ENCODE assay signal across 10 mouse cellular contexts in genomic region chr15:83088495-83089428, GRCm38 (mm10). TPM values are rescaled to one million over a fixed set of nuclear protein-coding genes. Genes with fewer than 3 reads are reported as not detected.
A peak's percentile ranks its signal among the peaks of the same experiment; 100 is the strongest.
DNase-seq lines count a peak whose midpoint lies in the region; ATAC-seq lines count a peak whose summit lies in the region.
"Had no signal": no experiment of that assay in that cellular context is flagged by ENCODE, and none has a peak within 500 bp of the region (broad histone marks: within the 10 kb centered on the region; RNA-seq: fewer than 3 reads in every experiment).

No protein-coding gene starts in this region.

- no peaks in the 10 kb centered on the region for H3K36me3 ChIP-seq in kidney, embryonic 16.5 days (ENCODE audit: insufficient read depth, low read length)
- no peaks in the 10 kb centered on the region for H3K36me3 ChIP-seq in hindbrain, embryonic 16.5 days (ENCODE audit: control insufficient read depth, insufficient read depth, low read length)

- 6% methylated on average over 27 of the region's 27 CpGs for WGBS in kidney, embryonic 16.5 days
- WGBS in hindbrain, embryonic 16.5 days, result 9% methylated on average over 24 of the region's 27 CpGs

- peak overlapping the region; percentile 5; the same call in 1 of the 2 replicates for H3K4me3 ChIP-seq in kidney, embryonic 16.5 days (ENCODE audit: low read length)
- H3K4me3 ChIP-seq in hindbrain, embryonic 16.5 days (ENCODE audit: low read length), result no peak overlapping the region
- H3K4me3 ChIP-seq: myocyte had no signal

- H3K4me1 ChIP-seq in kidney, embryonic 16.5 days (ENCODE audit: insufficient read depth, low read length), result peaks cover 18% of the 10 kb centered on the region
- peaks cover 15% of the 10 kb centered on the region for H3K4me1 ChIP-seq in hindbrain, embryonic 16.5 days (ENCODE audit: control insufficient read depth, insufficient read depth, low read depth, low read length)

- H3K4me2 ChIP-seq in kidney, embryonic 16.5 days (replicated peaks; ENCODE audit: low read depth, low read length), result peak overlapping the region; percentile 31
- H3K4me2 ChIP-seq in hindbrain, embryonic 16.5 days (ENCODE audit: low read length), result peak overlapping the region; percentile 34

- peak overlapping the region; percentile 24; the same call in 1 of the 2 replicates for H3K9ac ChIP-seq in kidney, embryonic 16.5 days (replicated peaks; ENCODE audit: low read length)
- H3K9ac ChIP-seq in hindbrain, embryonic 16.5 days (ENCODE audit: low read depth, low read length), result no peak overlapping the region

- DNase-seq in kidney, postnatal 14 days, result no peak
- DNase-seq in mesoderm, embryonic 11.5 days (ENCODE audit: low read depth, low spot score), result peak; percentile 16
- no peak for DNase-seq in right cerebral cortex, postnatal 10 days (ENCODE audit: low spot score in 2 of 2)
- DNase-seq in kidney, postnatal 36 days, result no peak
- no peak for DNase-seq in urinary bladder, postnatal 14 days (ENCODE audit: low spot score)
- DNase-seq: thymus, adult 2 months had no signal

- no peak for ATAC-seq in kidney, embryonic 16.5 days (ENCODE audit: low FRiP score, low TSS enrichment)
- ATAC-seq in hindbrain, embryonic 16.5 days, result no peak
- ATAC-seq in erythroid progenitor cell, adult 5-6 weeks (replicated peaks; ENCODE audit: low FRiP score, poor library complexity, severe bottlenecking), result no peak

- no peaks in the 10 kb centered on the region for H3K9me3 ChIP-seq in kidney, embryonic 16.5 days (ENCODE audit: low read length)
- no peaks in the 10 kb centered on the region for H3K9me3 ChIP-seq in hindbrain, embryonic 16.5 days (ENCODE audit: control insufficient read depth, low read length)

- H3K27ac ChIP-seq in kidney, embryonic 16.5 days (ENCODE audit: low read length), result no peak overlapping the region
- H3K27ac ChIP-seq in hindbrain, embryonic 16.5 days (ENCODE audit: low read depth, low read length), result no peak overlapping the region

- H3K27me3 ChIP-seq in kidney, embryonic 16.5 days (ENCODE audit: insufficient read depth, low read length), result peaks cover 11% of the 10 kb centered on the region
- H3K27me3 ChIP-seq in hindbrain, embryonic 16.5 days (replicated peaks; ENCODE audit: control insufficient read depth, insufficient read depth, low read length), result no peaks in the 10 kb centered on the region

RNA-seq across cellular contexts. Expression of gene Serhl, which starts 0.5 kb away (rescaled TPM):
- 67.5 and 70.7 TPM in 2 replicates for polyA plus RNA-seq in kidney, embryonic 16.5 days (2015; fragmentation: Nextera tagmentation; extraction: Ambion mirVana)
- polyA plus RNA-seq in hindbrain, embryonic 16.5 days (2015; fragmentation: Nextera tagmentation; extraction: Ambion mirVana), result 34.2 and 36.4 TPM in 2 replicates
- total RNA-seq in erythroid progenitor cell, adult 5-6 weeks (2015; ENCODE audit: low replicate concordance), result 21.8 and 33.2 TPM in 2 replicates
- 3.0 and 5.9 TPM in 2 replicates for total RNA-seq in erythroid progenitor cell, adult 5-6 weeks (2017; ENCODE audit: low replicate concordance)

RNA-seq across cellular contexts. Expression of gene Rrp7a, which starts 33.8 kb away (rescaled TPM):
- 67.5 and 69.3 TPM in 2 replicates for polyA plus RNA-seq in kidney, embryonic 16.5 days (2015; fragmentation: Nextera tagmentation; extraction: Ambion mirVana)
- 78.2 and 93.9 TPM in 2 replicates for polyA plus RNA-seq in hindbrain, embryonic 16.5 days (2015; fragmentation: Nextera tagmentation; extraction: Ambion mirVana)
- total RNA-seq in erythroid progenitor cell, adult 5-6 weeks (2015; ENCODE audit: low replicate concordance), result 12.6 and 16.9 TPM in 2 replicates
- total RNA-seq in erythroid progenitor cell, adult 5-6 weeks (2017; ENCODE audit: low replicate concordance), result 12.3 and 31.9 TPM in 2 replicates

RNA-seq across cellular contexts. Expression of gene Nfam1, which starts 55.7 kb away (rescaled TPM):
- polyA plus RNA-seq in kidney, embryonic 16.5 days (2015; fragmentation: Nextera tagmentation; extraction: Ambion mirVana), result 2.6 and 3.3 TPM in 2 replicates
- polyA plus RNA-seq in hindbrain, embryonic 16.5 days (2015; fragmentation: Nextera tagmentation; extraction: Ambion mirVana), result 2.2 and 2.5 TPM in 2 replicates
- 14.4 and 17.2 TPM in 2 replicates for total RNA-seq in erythroid progenitor cell, adult 5-6 weeks (2015; ENCODE audit: low replicate concordance)
- 11.9 and 16.9 TPM in 2 replicates for total RNA-seq in erythroid progenitor cell, adult 5-6 weeks (2017; ENCODE audit: low replicate concordance)
- polyA plus RNA-seq: myocyte had no signal
